Mouse (Mus musculus) Patski (cell line): ENCODE data around the gene Gbx2. TPM values are rescaled to one million over a fixed set of nuclear protein-coding genes. Genes with fewer than 3 reads are reported as not detected.

Experiments used
- ATAC-seq: fragments of 100-300 bp; one replicate; pipeline ENCODE4 v1.8.0; 2021
- CTCF ChIA-PET: fragments of 350-600 bp; sonication (Branson Sonifier 250); formaldehyde crosslinking; loops from one replicate; lab custom pipeline; 2022; ENCODE audit warnings: inconsistent platforms; lab: Charles Lee
- POLR2A ChIA-PET: fragments of 350-600 bp; sonication (Branson Sonifier 250); formaldehyde crosslinking; loops from one replicate; lab custom pipeline; 2022; ENCODE audit warnings: antibody characterized with exemption, inconsistent platforms; lab: Charles Lee
- DNase-seq: peaks from one replicate; pipeline ENCODE4 v3.0.0-alpha.2; 2011; ENCODE audit warnings: low read depth, low spot score
- H3K27me3 ChIP-seq: fragments of 371-371 bp; one replicate; pipeline ENCODE4 v1.5.1; 2021
- CTCF ChIP-seq: fragments of 100-300 bp; IDR thresholded peaks from one replicate; pipeline ENCODE4 v1.5.1; 2021
- in situ Hi-C: fragments of 300-500 bp; cut with MboI; formaldehyde crosslinking; loops from 3 replicates; pipeline ENCODE4 v1.11.1; 2018; ENCODE audit warnings: low pct_unique_long_range_greater_than_20kb, mixed read lengths
- polyA plus RNA-seq: library from polyadenylated mRNA; unstranded; gene quantifications from one replicate; pipeline ENCODE4 v1.2.3, GENCODE M21; 2021

The Gbx2 gene
- polyA plus RNA-seq, 1 experiment from 2014 or later, result 3.4 TPM

GRCm38 (mm10) chr1:89928676-89929075, 2.3 kb downstream of the Gbx2 start:
- peaks cover 8% of the 10 kb centered on the region for H3K27me3 ChIP-seq
- ATAC-seq (no peak), DNase-seq (no peak)
- no peak for TF ChIP-seq CTCF
- POLR2A ChIA-PET, result no interaction called here
- in situ Hi-C loops, result no loop called here
- CTCF ChIA-PET, result interaction anchor here (1.7 kb wide), 1 partner anchor 10 kb away, joined by 3 read pairs; no protein-coding TSS in a partner anchor

- ChIA-PET POLR2A (interaction anchor here (0.6 kb wide), 1 partner anchor 181 kb away, joined by 3 read pairs; no protein-coding TSS in a partner anchor), CTCF (no interaction called here)
- in situ Hi-C loops, result no loop called here
- DNase-seq, result no peak
- peaks cover 11% of the 10 kb centered on the region for H3K27me3 ChIP-seq
- ATAC-seq, result no peak
- no peak for TF ChIP-seq CTCF
These were observed 3.8 kb downstream of the Gbx2 start for GRCm38 (mm10) chr1:89927061-89927661.

- peaks cover 16% of the 10 kb centered on the region for H3K27me3 ChIP-seq
- DNase-seq (no peak), ATAC-seq (no peak)
- ChIA-PET CTCF (no interaction called here), POLR2A (interaction anchor here (0.6 kb wide), 1 partner anchor 181 kb away, joined by 3 read pairs; no protein-coding TSS in a partner anchor)
- no peak for TF ChIP-seq CTCF
- in situ Hi-C loops, result no loop called here
These were observed 4.4 kb downstream of the Gbx2 start for GRCm38 (mm10) chr1:89926583-89927060.

GRCm38 (mm10) chr1:89925501-89926190, 5.3 kb downstream of the Gbx2 start:
- peaks cover 13% of the 10 kb centered on the region for H3K27me3 ChIP-seq
- POLR2A ChIA-PET, result no interaction called here

GRCm38 (mm10) chr1:89923642-89924020, 7.3 kb downstream of the Gbx2 start:
- peaks cover 15% of the 10 kb centered on the region for H3K27me3 ChIP-seq
- POLR2A ChIA-PET, result no interaction called here
- in situ Hi-C loops, result no loop called here
- CTCF ChIA-PET, result interaction anchor here (1.5 kb wide), 1 partner anchor 15 kb away, joined by 4 read pairs; no protein-coding TSS in a partner anchor
- no peak for ATAC-seq
- TF ChIP-seq CTCF, result no peak
- no peak for DNase-seq

More at GRCm38 (mm10) chr1:89925501-89926190, 5.3 kb downstream of the Gbx2 start:
- CTCF ChIA-PET, result no interaction called here
- DNase-seq (no peak), ATAC-seq (no peak)
- no peak for TF ChIP-seq CTCF
- in situ Hi-C loops, result no loop called here

GRCm38 (mm10) chr1:89922883-89923641, 7.9 kb downstream of the Gbx2 start:
- no peak for DNase-seq
- peaks cover 15% of the 10 kb centered on the region for H3K27me3 ChIP-seq
- ATAC-seq, result no peak
- ChIA-PET CTCF (interaction anchor here (1.5 kb wide), 1 partner anchor 16 kb away, joined by 4 read pairs; no protein-coding TSS in a partner anchor), POLR2A (interaction anchor here (0.8 kb wide), 1 partner anchor 41 kb away, joined by 5 read pairs; no protein-coding TSS in a partner anchor)
- in situ Hi-C loops, result no loop called here
- TF ChIP-seq CTCF, result no peak

GRCm38 (mm10) chr1:89922282-89922681, 8.7 kb downstream of the Gbx2 start:
- ChIA-PET POLR2A (interaction anchor here (0.8 kb wide), 1 partner anchor 40 kb away, joined by 5 read pairs; no protein-coding TSS in a partner anchor), CTCF (no interaction called here)
- no peak for TF ChIP-seq CTCF
- no peak for ATAC-seq
- in situ Hi-C loops, result no loop called here
- DNase-seq, result no peak
- H3K27me3 ChIP-seq, result peaks cover 15% of the 10 kb centered on the region

GRCm38 (mm10) chr1:89921806-89922205, 9.2 kb downstream of the Gbx2 start:
- no peak for DNase-seq

GRCm38 (mm10) chr1:89919206-89919605, 11.8 kb downstream of the Gbx2 start:
- DNase-seq (no peak), ATAC-seq (no peak)
- CTCF ChIA-PET, result interaction anchor here (1.3 kb wide), 1 partner anchor 11 kb away, joined by 3 read pairs; no protein-coding TSS in a partner anchor
- peaks cover 16% of the 10 kb centered on the region for H3K27me3 ChIP-seq
- POLR2A ChIA-PET, result no interaction called here
- no peak for TF ChIP-seq CTCF
- in situ Hi-C loops, result no loop called here

More at GRCm38 (mm10) chr1:89921806-89922205, 9.2 kb downstream of the Gbx2 start:
- ChIA-PET POLR2A (interaction anchor here (0.8 kb wide), 1 partner anchor 40 kb away, joined by 5 read pairs; no protein-coding TSS in a partner anchor), CTCF (no interaction called here)
- H3K27me3 ChIP-seq, result peaks cover 15% of the 10 kb centered on the region
- no peak for ATAC-seq
- no peak for TF ChIP-seq CTCF
- in situ Hi-C loops, result no loop called here

GRCm38 (mm10) chr1:89918111-89918510, 12.9 kb downstream of the Gbx2 start:
- CTCF ChIA-PET, result interaction anchor here (0.9 kb wide), 1 partner anchor 11 kb away, joined by 3 read pairs; no protein-coding TSS in a partner anchor
- in situ Hi-C loops, result no loop called here

More at GRCm38 (mm10) chr1:89918111-89918510, 12.9 kb downstream of the Gbx2 start:
- ATAC-seq (no peak), DNase-seq (no peak)
- H3K27me3 ChIP-seq, result peaks cover 16% of the 10 kb centered on the region
- TF ChIP-seq CTCF, result no peak
- POLR2A ChIA-PET, result no interaction called here
